Mouse (Mus musculus) MEL (cell line): ENCODE measurements at regions not wholly inside any gene's neighbourhood (a gene's known extent, or its start where the extent isn't known, plus 50 kb on each side); places are given as distances from the start of the nearest gene placed in this dataset.
A peak's percentile ranks its signal among the peaks of the same experiment; 100 is the strongest.

Experiments
- DNase-seq: peaks from one replicate; pipeline ENCODE4 v3.0.0; 2011; ENCODE audit warnings: low read depth, low spot score
- H3K27ac ChIP-seq: 2 replicates; pipeline ENCODE4 v1.5.1; 2012; ENCODE audit warnings: low read depth, mild to moderate bottlenecking, control low read depth, low read length, moderate library complexity; ENCODE audit not compliant: control insufficient read depth
- H3K27me3 ChIP-seq, 2 experiments: fragments of 150-350 bp in 1 of 2; sonication (generic) in 1 of 2; 2 replicates each; pipeline ENCODE4 v1.6.1; 2012; ENCODE audit warnings: low read length in 2 of 2, mild to moderate bottlenecking in 2 of 2, improper control_type of control experiment in 1 of 2, moderate library complexity in 1 of 2; ENCODE audit not compliant: insufficient read depth in 2 of 2, control insufficient read depth in 1 of 2
- H3K36me3 ChIP-seq, 2 experiments: 2 replicates each; pipeline ENCODE4 v1.6.1; 2012 to 2014; ENCODE audit warnings: low read length in 2 of 2, improper control_type of control experiment in 1 of 2, inconsistent platforms in 1 of 2, mild to moderate bottlenecking in 1 of 2; ENCODE audit not compliant: insufficient read depth in 2 of 2, control insufficient read depth in 1 of 2
- H3K4me1 ChIP-seq, 2 experiments: fragments of 150-350 bp in 1 of 2; sonication (generic) in 1 of 2; 2 replicates each; pipeline ENCODE4 v1.6.1; 2012; ENCODE audit warnings: low read length in 2 of 2, improper control_type of control experiment in 1 of 2, mild to moderate bottlenecking in 1 of 2; ENCODE audit not compliant: insufficient read depth in 2 of 2, control insufficient read depth in 1 of 2
- H3K4me3 ChIP-seq, 2 experiments: fragments of 150-350 bp in 1 of 2; sonication (generic) in 1 of 2; 2 replicates each; pipeline ENCODE4 v1.5.1; 2012; ENCODE audit warnings: low read depth in 2 of 2, low read length in 2 of 2, mild to moderate bottlenecking in 2 of 2, moderate library complexity in 2 of 2, control low read depth in 1 of 2, improper control_type of control experiment in 1 of 2; ENCODE audit not compliant: control insufficient read depth in 1 of 2, insufficient read depth in 1 of 2
- H3K79me2 ChIP-seq: 2 replicates; pipeline ENCODE4 v1.6.1; 2012; ENCODE audit warnings: mild to moderate bottlenecking, low read length, moderate library complexity; ENCODE audit not compliant: control insufficient read depth, poor library complexity, insufficient read depth
- H3K9ac ChIP-seq: 2 replicates; pipeline ENCODE4 v1.6.1; 2012; ENCODE audit warnings: low read depth, mild to moderate bottlenecking, control low read depth, low read length, moderate library complexity; ENCODE audit not compliant: control insufficient read depth, poor library complexity, severe bottlenecking
- H3K9me3 ChIP-seq: fragments of 150-350 bp; sonication (generic); replicated peaks from 2 replicates; pipeline ENCODE4 v1.6.1; 2012; ENCODE audit warnings: mild to moderate bottlenecking, low read length, improper control_type of control experiment, moderate library complexity; ENCODE audit not compliant: insufficient read depth
- CTCF ChIP-seq, 3 experiments: IDR thresholded peaks in 2 of 3; conservative IDR thresholded peaks in 1 of 3; 2 replicates each; pipeline ENCODE4 v1.5.1; 2011 to 2012; ENCODE audit warnings: low read length in 3 of 3, low read depth in 2 of 3, mild to moderate bottlenecking in 2 of 3, improper control_type of control experiment in 1 of 3, inconsistent platforms in 1 of 3, mixed read lengths in 1 of 3, moderate library complexity in 1 of 3; ENCODE audit not compliant: control insufficient read depth in 1 of 3, insufficient read depth in 1 of 3, poor library complexity in 1 of 3, severe bottlenecking in 1 of 3
- E2F4 ChIP-seq: IDR thresholded peaks from 2 replicates; pipeline ENCODE4 v1.6.1; 2011; ENCODE audit warnings: low read depth, low read length, improper control_type of control experiment, borderline replicate concordance
- ELF1 ChIP-seq: IDR thresholded peaks from 2 replicates; pipeline ENCODE4 v1.6.1; 2014; ENCODE audit warnings: low read depth, mild to moderate bottlenecking, inconsistent platforms, low read length, improper control_type of control experiment, moderate library complexity
- EP300 ChIP-seq, 2 experiments: IDR thresholded peaks; 2 replicates each; pipeline ENCODE4 v1.6.1; 2011; ENCODE audit warnings: improper control_type of control experiment in 2 of 2, low read length in 2 of 2, low read depth in 1 of 2, mild to moderate bottlenecking in 1 of 2
- ETS1 ChIP-seq: IDR thresholded peaks from 2 replicates; pipeline ENCODE4 v1.6.1; 2012; ENCODE audit warnings: low read depth, mild to moderate bottlenecking, inconsistent platforms, low read length, improper control_type of control experiment, moderate library complexity
- GATA1 ChIP-seq: IDR thresholded peaks from 2 replicates; pipeline ENCODE4 v1.6.1; 2011; ENCODE audit warnings: low read depth, low read length, improper control_type of control experiment
- HCFC1 ChIP-seq: IDR thresholded peaks from 2 replicates; pipeline ENCODE4 v1.6.1; 2012; ENCODE audit warnings: low read depth, mild to moderate bottlenecking, inconsistent platforms, low read length, improper control_type of control experiment, moderate library complexity
- JUND ChIP-seq: IDR thresholded peaks from 2 replicates; pipeline ENCODE4 v1.6.1; 2011; ENCODE audit warnings: low read depth, mild to moderate bottlenecking, improper control_type of control experiment, low read length
- MAFK ChIP-seq: IDR thresholded peaks from 2 replicates; pipeline ENCODE4 v1.6.1; 2011; ENCODE audit warnings: low read depth, mild to moderate bottlenecking, low read length, improper control_type of control experiment, borderline replicate concordance
- MXI1 ChIP-seq: IDR thresholded peaks from 2 replicates; pipeline ENCODE4 v1.6.1; 2011; ENCODE audit warnings: mild to moderate bottlenecking, low read depth, low read length, improper control_type of control experiment
- MYB ChIP-seq: IDR thresholded peaks from 2 replicates; pipeline ENCODE4 v1.6.1; 2011; ENCODE audit warnings: mild to moderate bottlenecking, low read depth, low read length, improper control_type of control experiment
- NRF1 ChIP-seq: IDR thresholded peaks from 2 replicates; pipeline ENCODE4 v1.6.1; 2014; ENCODE audit warnings: low read depth, mild to moderate bottlenecking, inconsistent platforms, low read length, improper control_type of control experiment, moderate library complexity; ENCODE audit not compliant: poor library complexity, insufficient read depth, severe bottlenecking
- SMC3 ChIP-seq: IDR thresholded peaks from 2 replicates; pipeline ENCODE4 v1.6.1; 2011; ENCODE audit warnings: low read depth, low read length, improper control_type of control experiment
- TAL1 ChIP-seq: IDR thresholded peaks from 2 replicates; pipeline ENCODE4 v1.6.1; 2012; ENCODE audit warnings: mild to moderate bottlenecking, inconsistent platforms, low read length, moderate library complexity, mixed read lengths
- TCF12 ChIP-seq: IDR thresholded peaks from 2 replicates; pipeline ENCODE4 v1.6.1; 2014; ENCODE audit warnings: low read depth, mild to moderate bottlenecking, inconsistent platforms, low read length, improper control_type of control experiment, moderate library complexity
- UBTF ChIP-seq: IDR thresholded peaks from 2 replicates; pipeline ENCODE4 v1.6.1; 2012; ENCODE audit warnings: low read depth, mild to moderate bottlenecking, inconsistent platforms, low read length, improper control_type of control experiment, moderate library complexity, borderline replicate concordance; ENCODE audit not compliant: insufficient read depth
- USF1 ChIP-seq: IDR thresholded peaks from 2 replicates; pipeline ENCODE4 v1.6.1; 2014; ENCODE audit warnings: low read depth, mild to moderate bottlenecking, inconsistent platforms, low read length, improper control_type of control experiment, moderate library complexity
- ZC3H11A ChIP-seq: IDR thresholded peaks from 2 replicates; pipeline ENCODE4 v1.6.1; 2012; ENCODE audit warnings: low read depth, mild to moderate bottlenecking, inconsistent platforms, low read length, improper control_type of control experiment
- ZKSCAN1 ChIP-seq: IDR thresholded peaks from 2 replicates; pipeline ENCODE4 v1.6.1; 2012; ENCODE audit warnings: low read depth, mild to moderate bottlenecking, inconsistent platforms, low read length, improper control_type of control experiment, moderate library complexity
- ZMIZ1 ChIP-seq: IDR thresholded peaks from 2 replicates; pipeline ENCODE4 v1.6.1; 2012; ENCODE audit warnings: low read depth, mild to moderate bottlenecking, inconsistent platforms, low read length, improper control_type of control experiment, moderate library complexity

- TF ChIP-seq GATA1 (no peak), HCFC1 (no peak), ETS1 (no peak), JUND (no peak), CTCF (IDR thresholded peaks at IDR 0.05 in 2 of 3, conservative IDR thresholded peaks at IDR 0.05 in 1 of 3; ENCODE audit: control insufficient read depth in 1 of 3, insufficient read depth in 1 of 3, low read depth in 2 of 3, low read length in 3 of 3, poor library complexity in 1 of 3, severe bottlenecking in 1 of 3) (no peak), ZC3H11A (no peak), MAFK (no peak), NRF1 (no peak), ZMIZ1 (no peak), TAL1 (no peak), SMC3 (no peak), MXI1 (no peak), E2F4 (no peak), ZKSCAN1 (no peak), MYB (no peak), UBTF (no peak), ELF1 (no peak), EP300 (IDR thresholded peaks at IDR 0.05; ENCODE audit: low read depth in 1 of 2, low read length in 2 of 2) (no peak), TCF12 (no peak)
- no peak for DNase-seq
Observed at GRCm38 (mm10) chr6:98666388-98666989, 323.9 kb upstream of the Gm765 start.

GRCm38 (mm10) chr6:98651827-98652226 is 309.3 kb upstream of the Gm765 start:
- Histone ChIP-seq H3K4me1 (no peaks in the 10 kb centered on the region), H3K36me3 (no peaks in the 10 kb centered on the region), H3K27ac (no peak overlapping the region)
- TF ChIP-seq USF1 (peak; percentile 53), CTCF (IDR thresholded peaks at IDR 0.05 in 2 of 3, conservative IDR thresholded peaks at IDR 0.05 in 1 of 3; ENCODE audit: control insufficient read depth in 1 of 3, insufficient read depth in 1 of 3, low read depth in 2 of 3, low read length in 3 of 3, poor library complexity in 1 of 3, severe bottlenecking in 1 of 3) (no peak)
- TF ChIP-seq, all 39 proteins: peak for 1
- no peak overlapping the region for H3K4me3 ChIP-seq
- no peak overlapping the region for H3K9ac ChIP-seq
- DNase-seq, result no peak
- H3K9me3 ChIP-seq, result no peaks in the 10 kb centered on the region
- no peaks in the 10 kb centered on the region for H3K27me3 ChIP-seq
- H3K79me2 ChIP-seq, result no peaks in the 10 kb centered on the region

More at GRCm38 (mm10) chr6:98666388-98666989, 323.9 kb upstream of the Gm765 start:
- no peaks in the 10 kb centered on the region for H3K4me1 ChIP-seq
- H3K27me3 ChIP-seq, result no peaks in the 10 kb centered on the region
- no peaks in the 10 kb centered on the region for H3K79me2 ChIP-seq
- H3K9ac ChIP-seq, result no peak overlapping the region
- H3K27ac ChIP-seq, result no peak overlapping the region
- H3K36me3 ChIP-seq, result no peaks in the 10 kb centered on the region
- H3K9me3 ChIP-seq, result no peaks in the 10 kb centered on the region
- no peak overlapping the region for H3K4me3 ChIP-seq
